Mouse (Mus musculus): ENCODE results near the gene Prkcz. TPM values are rescaled to one million over a fixed set of nuclear protein-coding genes. Genes with fewer than 3 reads are reported as not detected.
"Not testable (repeated sequence)": the region's sequence is repeated elsewhere in the genome, so short reads cannot be mapped to it uniquely, and the experiment has no call there.

Gene Prkcz
- polyA plus RNA-seq, 1 experiment = 73.8 TPM

DNA sequence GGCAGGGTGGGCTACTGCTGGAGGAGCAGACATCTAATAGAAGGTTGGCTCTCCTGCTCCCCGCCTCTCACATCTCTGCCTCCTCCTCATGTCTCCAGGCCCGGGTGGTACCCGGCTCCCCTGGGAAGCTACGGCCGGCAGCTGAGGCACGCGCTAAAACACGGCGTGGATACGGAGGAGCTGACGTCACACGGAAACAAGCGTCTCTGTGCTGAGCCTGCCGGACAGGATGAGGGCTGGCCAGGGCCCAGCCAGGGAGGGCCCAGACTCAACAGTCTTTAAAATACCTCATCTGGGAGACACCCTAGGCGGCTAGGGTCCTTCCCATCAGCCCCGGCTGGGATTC lies 15.6 kb downstream of the Prkcz start:
- WGBS = 39% methylated on average over 16 of the region's 16 CpGs
- Histone ChIP-seq H3K36me3 (ENCODE audit: control insufficient read depth, insufficient read depth, low read length) (peaks cover 8% of the 10 kb centered on the region), H3K4me3 (ENCODE audit: low read depth, low read length) (peak overlapping the region; percentile 50), H3K27me3 (ENCODE audit: control insufficient read depth, insufficient read depth, low read length) (no peaks in the 10 kb centered on the region), H3K27ac (ENCODE audit: insufficient read depth, low read depth, low read length) (no peak overlapping the region), H3K4me1 (ENCODE audit: control insufficient read depth, insufficient read depth, insufficient read length, low read length) (no peaks in the 10 kb centered on the region)
- TF ChIP-seq POLR2A (IDR thresholded peaks at IDR 0.05; ENCODE audit: low read depth, low read length) (no peak), CTCF (IDR thresholded peaks at IDR 0.05; ENCODE audit: extremely low read depth, insufficient read length, insufficient replicate concordance, low read depth, low read length) (no peak)

DNA sequence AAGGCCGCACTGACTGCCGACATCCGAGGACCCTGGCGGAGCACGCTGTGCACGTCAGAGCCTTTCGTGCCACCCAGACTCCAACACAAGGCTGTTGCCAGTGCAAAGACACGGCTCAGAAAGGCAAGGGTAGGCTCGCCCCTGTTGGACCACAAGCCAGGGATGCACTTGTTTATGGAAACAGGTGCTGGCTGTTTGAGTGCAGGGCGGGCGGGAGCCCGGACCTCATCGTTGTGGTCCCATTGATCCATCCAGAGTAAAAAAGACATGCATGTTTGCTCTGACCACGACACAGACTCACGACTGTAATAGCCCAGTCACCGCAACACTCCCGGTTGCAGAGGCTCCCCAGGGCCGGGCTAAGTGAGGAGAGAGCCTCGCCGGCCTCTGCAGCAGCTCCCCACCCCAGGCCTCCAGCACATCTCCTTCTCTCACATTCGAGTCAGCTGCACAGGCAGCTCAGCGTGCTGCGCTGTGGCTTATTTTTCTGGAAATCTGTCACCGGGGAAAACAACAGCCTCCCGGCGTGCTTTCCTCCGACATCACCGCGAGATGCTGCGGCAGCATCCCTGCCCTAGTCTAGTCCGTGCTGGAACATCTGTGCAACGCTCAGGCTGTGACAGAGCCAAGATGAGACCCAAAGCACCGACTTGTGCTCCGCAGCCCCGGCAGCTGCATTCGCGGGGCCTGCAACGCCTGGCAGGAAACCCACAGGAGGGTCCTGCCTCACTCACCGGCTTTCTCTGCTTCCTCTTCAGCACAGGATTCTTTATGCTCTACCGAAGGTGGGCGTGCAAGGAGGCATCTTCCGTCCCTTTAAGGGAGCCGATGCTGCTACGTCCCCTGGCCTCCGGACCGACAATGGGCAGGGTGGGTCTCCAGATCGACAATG lies 16.2 kb downstream of the Prkcz start:
- TF ChIP-seq POLR2A (IDR thresholded peaks at IDR 0.05; ENCODE audit: low read depth, low read length) (no peak), CTCF (IDR thresholded peaks at IDR 0.05; ENCODE audit: extremely low read depth, insufficient read length, insufficient replicate concordance, low read depth, low read length) (no peak)
- WGBS = 57% methylated on average over 47 of the region's 47 CpGs
- H3K36me3 ChIP-seq (ENCODE audit: control insufficient read depth, insufficient read depth, low read length) = peaks cover 6% of the 10 kb centered on the region
- no peak overlapping the region for H3K27ac ChIP-seq (ENCODE audit: insufficient read depth, low read depth, low read length)
- no peaks in the 10 kb centered on the region for H3K27me3 ChIP-seq (ENCODE audit: control insufficient read depth, insufficient read depth, low read length)
- no peaks in the 10 kb centered on the region for H3K4me1 ChIP-seq (ENCODE audit: control insufficient read depth, insufficient read depth, insufficient read length, low read length)
- H3K4me3 ChIP-seq (ENCODE audit: low read depth, low read length) = peak overlapping the region; percentile 50

DNA sequence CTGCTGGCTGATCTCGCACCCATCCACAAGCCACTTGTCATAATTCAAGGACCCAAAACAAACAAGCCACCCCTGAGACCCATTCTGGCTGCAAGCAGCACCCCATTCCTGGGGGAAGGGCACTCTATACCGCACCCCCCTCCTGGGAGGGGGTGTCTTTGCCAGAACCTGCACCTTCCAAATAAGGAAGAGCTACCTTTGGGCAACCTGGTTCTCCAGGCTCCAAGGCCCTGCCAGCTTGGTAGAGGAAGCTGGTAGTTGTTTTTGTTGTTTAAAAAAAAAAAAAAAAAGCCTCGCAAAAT lies 16.9 kb downstream of the Prkcz start:
- Histone ChIP-seq H3K36me3 (ENCODE audit: control insufficient read depth, insufficient read depth, low read length) (peaks cover 4% of the 10 kb centered on the region; the same call in 1 of the 2 replicates), H3K27me3 (ENCODE audit: control insufficient read depth, insufficient read depth, low read length) (no peaks in the 10 kb centered on the region), H3K4me1 (ENCODE audit: control insufficient read depth, insufficient read depth, insufficient read length, low read length) (no peaks in the 10 kb centered on the region), H3K4me3 (ENCODE audit: low read depth, low read length) (no peak overlapping the region), H3K27ac (ENCODE audit: insufficient read depth, low read depth, low read length) (no peak overlapping the region)
- TF ChIP-seq CTCF (IDR thresholded peaks at IDR 0.05; ENCODE audit: extremely low read depth, insufficient read length, insufficient replicate concordance, low read depth, low read length) = no peak
- TF ChIP-seq POLR2A (IDR thresholded peaks at IDR 0.05; ENCODE audit: low read depth, low read length) = no peak
- WGBS = 72% methylated on average over 3 of the region's 3 CpGs

- Histone ChIP-seq H3K36me3 (ENCODE audit: control insufficient read depth, insufficient read depth, low read length) (0 out of 2 replicates have a peak, but pooled peaks cover 2% of the 10 kb centered on the region), H3K4me3 (ENCODE audit: low read depth, low read length) (no peak overlapping the region), H3K4me1 (ENCODE audit: control insufficient read depth, insufficient read depth, insufficient read length, low read length) (no peaks in the 10 kb centered on the region), H3K27me3 (ENCODE audit: control insufficient read depth, insufficient read depth, low read length) (no peaks in the 10 kb centered on the region), H3K27ac (ENCODE audit: insufficient read depth, low read depth, low read length) (no peak overlapping the region)
- no peak for TF ChIP-seq CTCF (IDR thresholded peaks at IDR 0.05; ENCODE audit: extremely low read depth, insufficient read length, insufficient replicate concordance, low read depth, low read length)
- TF ChIP-seq POLR2A (IDR thresholded peaks at IDR 0.05; ENCODE audit: low read depth, low read length) = no peak
- 90% methylated on average over 14 of the region's 14 CpGs for WGBS
Observed at GRCm38 (mm10) chr4:155343415-155344298, 17.5 kb downstream of the Prkcz start.

DNA sequence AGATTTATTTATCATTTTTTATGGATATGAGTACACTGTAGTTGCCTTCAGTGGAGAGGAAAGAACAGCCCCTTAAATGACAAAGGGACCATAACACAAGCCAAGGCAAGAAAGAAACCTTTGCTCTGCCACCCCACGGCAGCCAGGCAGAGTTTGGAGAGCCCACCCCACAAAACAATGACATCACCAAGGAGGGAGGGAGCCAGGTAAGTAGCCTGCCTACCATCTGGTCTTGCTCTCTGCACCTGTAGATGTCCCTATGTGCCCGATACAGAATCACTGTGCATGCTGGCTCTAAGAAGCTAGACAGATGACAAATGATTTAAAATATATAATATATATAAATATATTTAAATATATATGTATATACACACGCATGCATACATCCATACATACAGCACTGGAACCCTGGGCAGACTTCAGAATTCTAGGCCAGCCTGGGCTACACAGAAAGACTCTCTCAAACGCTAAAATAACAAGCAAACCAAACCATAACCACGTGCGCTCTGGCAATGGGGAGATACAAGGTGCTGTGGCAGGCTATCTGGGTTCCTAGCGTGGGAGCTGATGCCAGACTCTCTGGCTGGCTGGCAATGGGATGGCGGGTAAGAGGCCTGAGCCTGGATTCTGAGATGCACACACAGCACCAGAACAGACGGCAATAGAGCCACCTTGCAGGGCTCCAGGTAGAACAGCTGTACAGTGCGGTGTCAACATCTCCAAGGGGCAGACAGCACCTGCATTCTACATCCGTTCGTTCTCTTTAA lies 24.7 kb downstream of the Prkcz start:
- H3K4me1 ChIP-seq (ENCODE audit: control insufficient read depth, insufficient read depth, insufficient read length, low read length) = no peaks in the 10 kb centered on the region
- 91% methylated on average over 12 of the region's 12 CpGs for WGBS
- no peak overlapping the region for H3K4me3 ChIP-seq (ENCODE audit: low read depth, low read length)
- peaks cover 1% of the 10 kb centered on the region; the same call in 1 of the 2 replicates for H3K36me3 ChIP-seq (ENCODE audit: control insufficient read depth, insufficient read depth, low read length)
- no peaks in the 10 kb centered on the region for H3K27me3 ChIP-seq (ENCODE audit: control insufficient read depth, insufficient read depth, low read length)
- no peak overlapping the region for H3K27ac ChIP-seq (ENCODE audit: insufficient read depth, low read depth, low read length)
- no peak for TF ChIP-seq POLR2A (IDR thresholded peaks at IDR 0.05; ENCODE audit: low read depth, low read length)
- no peak for TF ChIP-seq CTCF (IDR thresholded peaks at IDR 0.05; ENCODE audit: extremely low read depth, insufficient read length, insufficient replicate concordance, low read depth, low read length)

- peaks cover 1% of the 10 kb centered on the region; the same call in 1 of the 2 replicates for H3K36me3 ChIP-seq (ENCODE audit: control insufficient read depth, insufficient read depth, low read length)
- no peak overlapping the region for H3K4me3 ChIP-seq (ENCODE audit: low read depth, low read length)
- WGBS = 84% methylated on average over 7 of the region's 7 CpGs
- TF ChIP-seq POLR2A (IDR thresholded peaks at IDR 0.05; ENCODE audit: low read depth, low read length) = no peak
- TF ChIP-seq CTCF (IDR thresholded peaks at IDR 0.05; ENCODE audit: extremely low read depth, insufficient read length, insufficient replicate concordance, low read depth, low read length) = no peak
- H3K27ac ChIP-seq (ENCODE audit: insufficient read depth, low read depth, low read length) = no peak overlapping the region
- H3K27me3 ChIP-seq (ENCODE audit: control insufficient read depth, insufficient read depth, low read length) = no peaks in the 10 kb centered on the region
- H3K4me1 ChIP-seq (ENCODE audit: control insufficient read depth, insufficient read depth, insufficient read length, low read length) = no peaks in the 10 kb centered on the region
Observed at GRCm38 (mm10) chr4:155332253-155332652, 28.9 kb downstream of the Prkcz start.

- not testable (repeated sequence) for H3K36me3 ChIP-seq (ENCODE audit: control insufficient read depth, insufficient read depth, low read length); H3K4me3 ChIP-seq (ENCODE audit: low read depth, low read length); H3K27ac ChIP-seq (ENCODE audit: insufficient read depth, low read depth, low read length); H3K27me3 ChIP-seq (ENCODE audit: control insufficient read depth, insufficient read depth, low read length); H3K4me1 ChIP-seq (ENCODE audit: control insufficient read depth, insufficient read depth, insufficient read length, low read length)
- WGBS = 88% methylated on average over 11 of the region's 11 CpGs
Observed at GRCm38 (mm10) chr4:155328385-155328784, 32.8 kb downstream of the Prkcz start.
